Mouse (Mus musculus): ENCODE data around the gene St6gal1.

DNA sequence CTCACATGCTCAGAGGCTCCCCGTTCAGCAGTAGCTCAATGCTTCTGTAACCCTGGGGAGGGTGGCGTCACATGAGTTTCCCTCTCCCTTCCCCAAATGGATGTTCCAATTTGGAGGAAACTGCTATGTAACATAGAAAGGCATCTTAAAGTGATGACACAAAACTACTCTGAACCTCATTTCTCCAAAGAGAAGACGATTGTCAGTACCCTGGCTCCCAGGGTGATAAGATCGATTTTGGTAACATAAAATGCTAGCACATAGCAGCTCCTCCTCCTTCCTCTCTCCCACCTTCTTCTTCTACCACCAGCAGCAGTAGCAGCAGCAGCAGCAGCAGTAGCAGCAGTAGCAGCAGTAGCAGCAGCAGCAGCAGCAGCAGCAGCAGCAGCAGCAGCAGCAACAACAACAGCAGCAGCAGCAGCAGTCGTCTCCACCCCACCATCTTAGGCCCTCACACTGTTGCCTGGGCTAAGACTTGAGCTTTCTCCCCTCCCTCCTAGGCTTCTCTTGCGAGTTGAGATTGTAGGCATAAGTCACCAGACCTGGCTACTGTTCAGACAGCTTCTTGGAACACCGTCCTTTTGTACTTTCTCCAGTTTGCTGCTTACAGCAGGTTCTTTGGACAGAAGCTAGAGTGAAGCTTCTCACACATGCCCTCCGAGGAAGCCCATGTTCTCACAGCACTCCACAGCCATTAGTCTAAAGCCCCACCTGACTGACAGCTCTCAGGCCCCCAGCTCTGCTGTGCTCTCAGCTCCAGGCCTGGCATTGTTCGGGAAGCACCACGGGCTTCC is 81.5 kb downstream of the St6gal1 start:
- no peak for TF ChIP-seq CTCF (IDR thresholded peaks at IDR 0.05; ENCODE audit: low read depth)
- TF ChIP-seq EP300 (optimal IDR thresholded peaks at IDR 0.05): no peak

All from stomach, postnatal 0 days (tissue).